Mouse (Mus musculus): ENCODE measurements at regions not wholly inside any gene's neighbourhood (a gene's known extent, or its start where the extent isn't known, plus 50 kb on each side); places are given as distances from the start of the nearest gene placed in this dataset.

DNA sequence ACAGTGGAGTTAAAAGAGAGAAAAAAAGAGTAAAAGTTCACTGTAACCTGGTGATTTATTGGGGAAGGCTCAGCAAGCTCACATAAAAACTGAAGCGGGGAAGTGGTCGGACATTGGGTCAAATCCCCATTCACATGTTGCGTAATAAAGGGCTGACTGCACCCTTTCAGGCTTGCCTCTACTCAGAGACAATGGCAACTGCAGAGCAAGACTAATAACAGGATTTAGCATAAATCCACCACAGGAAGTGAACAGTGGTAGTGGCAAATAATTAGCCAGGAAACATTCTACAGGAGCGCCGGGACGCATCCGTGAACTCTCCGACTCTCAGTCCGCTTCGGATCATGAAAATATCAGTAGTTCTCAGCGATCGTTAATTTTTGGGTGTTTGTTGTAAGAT, 81.3 kb downstream of the Spry2 start:
- TF ChIP-seq CTCF (IDR thresholded peaks at IDR 0.05; ENCODE audit: borderline replicate concordance, extremely low read depth, insufficient read depth, insufficient read length) (no peak), POLR2A (IDR thresholded peaks at IDR 0.05; ENCODE audit: borderline replicate concordance, extremely low read depth, insufficient read depth, insufficient read length, poor library complexity, severe bottlenecking) (no peak)

Measured in brain, embryonic 14.5 days (tissue).